Comparison of ENCODE assay signal across 20 mouse cellular contexts in the genomic region with DNA sequence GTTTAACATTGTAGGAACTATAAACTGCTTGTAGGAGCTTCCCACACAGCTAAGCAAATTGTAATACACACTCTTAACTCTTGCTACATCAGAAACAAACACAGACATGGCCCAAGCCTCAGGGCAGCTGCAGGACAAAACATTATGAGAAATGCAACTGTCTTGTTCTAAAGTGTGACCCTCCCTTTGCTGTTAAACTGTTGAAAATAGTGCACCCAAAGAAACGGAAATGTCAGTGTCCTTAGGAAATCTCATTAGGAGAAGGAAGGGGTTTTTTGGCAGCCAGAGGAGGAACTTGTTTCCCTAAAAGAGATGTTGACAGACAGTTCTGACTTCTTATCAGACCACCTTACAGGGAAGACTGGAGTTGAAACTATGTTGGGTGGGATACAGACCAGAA. TPM values are rescaled to one million over a fixed set of nuclear protein-coding genes. Genes with fewer than 3 reads are reported as not detected.
A peak's percentile ranks its signal among the peaks of the same experiment; 100 is the strongest.
DNase-seq lines count a peak whose midpoint lies in the region; ATAC-seq and TF ChIP-seq lines count a peak whose summit lies in the region.
"Had no signal": no experiment of that assay in that cellular context is flagged by ENCODE, and none has a peak within 500 bp of the region (broad histone marks: within the 10 kb centered on the region; RNA-seq: fewer than 3 reads in every experiment).

No protein-coding gene starts in this region.

- no peaks in the 10 kb centered on the region for H3K36me3 ChIP-seq in heart, postnatal 0 days (replicated peaks; ENCODE audit: control insufficient read depth, insufficient read depth, low read length)
- H3K36me3 ChIP-seq in heart, embryonic 11.5 days (ENCODE audit: control insufficient read depth, insufficient read depth, low read length), result no peaks in the 10 kb centered on the region
- no peaks in the 10 kb centered on the region for H3K36me3 ChIP-seq in lung, postnatal 0 days (ENCODE audit: insufficient read depth, low read length)
- no peaks in the 10 kb centered on the region for H3K36me3 ChIP-seq in liver, postnatal 0 days (replicated peaks; ENCODE audit: insufficient read depth, low read length)
- no peaks in the 10 kb centered on the region for H3K36me3 ChIP-seq in stomach, postnatal 0 days (ENCODE audit: control insufficient read depth, insufficient read depth, low read length)
- no peaks in the 10 kb centered on the region for H3K36me3 ChIP-seq in midbrain, embryonic 14.5 days (ENCODE audit: control insufficient read depth, insufficient read depth, low read length)
- H3K36me3 ChIP-seq: G1E; heart, embryonic 12.5 days; limb, embryonic 15.5 days; stomach, embryonic 15.5 days had no signal

- H3K4me1 ChIP-seq in heart, postnatal 0 days (ENCODE audit: control insufficient read depth, insufficient read depth), result peaks cover 12% of the 10 kb centered on the region
- no peaks in the 10 kb centered on the region for H3K4me1 ChIP-seq in heart, embryonic 11.5 days (ENCODE audit: control insufficient read depth, insufficient read depth, low read length)
- H3K4me1 ChIP-seq in lung, postnatal 0 days (ENCODE audit: insufficient read depth, low read depth, low read length), result no peaks in the 10 kb centered on the region
- peaks cover 11% of the 10 kb centered on the region; the same call in 1 of the 2 replicates for H3K4me1 ChIP-seq in liver, postnatal 0 days (ENCODE audit: insufficient read depth)
- H3K4me1 ChIP-seq in stomach, postnatal 0 days (replicated peaks; ENCODE audit: control insufficient read depth, insufficient read depth), result no peaks in the 10 kb centered on the region
- H3K4me1 ChIP-seq in midbrain, embryonic 14.5 days (ENCODE audit: control insufficient read depth, insufficient read depth, low read length), result no peaks in the 10 kb centered on the region
- H3K4me1 ChIP-seq: forebrain, embryonic 13.5 days; heart, embryonic 12.5 days; limb, embryonic 15.5 days; stomach, embryonic 15.5 days had no signal

- no peak for TF ChIP-seq CTCF in heart, postnatal 0 days (IDR thresholded peaks at IDR 0.05; ENCODE audit: low read depth)
- TF ChIP-seq CTCF in lung, postnatal 0 days (IDR thresholded peaks at IDR 0.05), result no peak
- no peak for TF ChIP-seq CTCF in liver, postnatal 0 days (IDR thresholded peaks at IDR 0.05; ENCODE audit: low read depth)
- TF ChIP-seq CTCF in stomach, postnatal 0 days (IDR thresholded peaks at IDR 0.05; ENCODE audit: low read depth), result no peak

- no peak for TF ChIP-seq EP300 in heart, postnatal 0 days (IDR thresholded peaks at IDR 0.05; ENCODE audit: low read depth)
- TF ChIP-seq EP300 in lung, postnatal 0 days (IDR thresholded peaks at IDR 0.05), result no peak
- no peak for TF ChIP-seq EP300 in liver, postnatal 0 days (IDR thresholded peaks at IDR 0.05; ENCODE audit: low read depth)
- TF ChIP-seq EP300 in stomach, postnatal 0 days (optimal IDR thresholded peaks at IDR 0.05), result no peak

- ATAC-seq in heart, postnatal 0 days (ENCODE audit: insufficient read depth, low read depth), result no peak
- ATAC-seq in heart, embryonic 11.5 days (replicated peaks; ENCODE audit: insufficient number of reproducible peaks, low FRiP score, low TSS enrichment), result no peak
- ATAC-seq in lung, postnatal 0 days, result peak; percentile 16
- ATAC-seq in liver, postnatal 0 days, result no peak
- 0 out of 2 replicates have a peak, but pooled peaks have one; percentile 21 for ATAC-seq in stomach, postnatal 0 days (ENCODE audit: low FRiP score, low TSS enrichment)
- no peak for ATAC-seq in midbrain, embryonic 14.5 days (ENCODE audit: low FRiP score, low TSS enrichment)
- ATAC-seq: forebrain, embryonic 13.5 days; hindbrain, embryonic 16.5 days had no signal

- H3K9me3 ChIP-seq in heart, postnatal 0 days (replicated peaks; ENCODE audit: control insufficient read depth, low read length), result no peaks in the 10 kb centered on the region
- no peaks in the 10 kb centered on the region for H3K9me3 ChIP-seq in heart, embryonic 11.5 days (replicated peaks; ENCODE audit: control insufficient read depth, low read length)
- no peaks in the 10 kb centered on the region for H3K9me3 ChIP-seq in lung, postnatal 0 days (ENCODE audit: low read length)
- H3K9me3 ChIP-seq in liver, postnatal 0 days (ENCODE audit: low read length), result no peaks in the 10 kb centered on the region
- no peaks in the 10 kb centered on the region for H3K9me3 ChIP-seq in stomach, postnatal 0 days (ENCODE audit: control insufficient read depth, low read length)
- H3K9me3 ChIP-seq in midbrain, embryonic 14.5 days (ENCODE audit: control insufficient read depth, low read length), result no peaks in the 10 kb centered on the region
- H3K9me3 ChIP-seq: forebrain, embryonic 13.5 days; G1E; heart, embryonic 12.5 days; limb, embryonic 15.5 days; stomach, embryonic 15.5 days had no signal

- H3K4me2 ChIP-seq in heart, postnatal 0 days (ENCODE audit: low read depth, low read length), result no peak overlapping the region
- H3K4me2 ChIP-seq in heart, embryonic 11.5 days, result no peak overlapping the region
- H3K4me2 ChIP-seq in lung, postnatal 0 days (replicated peaks; ENCODE audit: low read depth, low read length), result no peak overlapping the region
- no peak overlapping the region for H3K4me2 ChIP-seq in liver, postnatal 0 days (ENCODE audit: low read depth, low read length)
- H3K4me2 ChIP-seq in stomach, postnatal 0 days (replicated peaks; ENCODE audit: low read depth), result no peak overlapping the region
- H3K4me2 ChIP-seq in midbrain, embryonic 14.5 days (ENCODE audit: low read length), result no peak overlapping the region
- H3K4me2 ChIP-seq: forebrain, embryonic 13.5 days; heart, embryonic 12.5 days; limb, embryonic 15.5 days; stomach, embryonic 15.5 days had no signal

- H3K9ac ChIP-seq in heart, postnatal 0 days (replicated peaks; ENCODE audit: low read depth, low read length), result no peak overlapping the region
- no peak overlapping the region for H3K9ac ChIP-seq in heart, embryonic 11.5 days (ENCODE audit: low read depth, low read length)
- no peak overlapping the region for H3K9ac ChIP-seq in lung, postnatal 0 days (replicated peaks; ENCODE audit: low read depth)
- H3K9ac ChIP-seq in liver, postnatal 0 days (replicated peaks), result no peak overlapping the region
- H3K9ac ChIP-seq in stomach, postnatal 0 days (ENCODE audit: low read length), result no peak overlapping the region
- no peak overlapping the region for H3K9ac ChIP-seq in midbrain, embryonic 14.5 days (replicated peaks; ENCODE audit: low read length)
- H3K9ac ChIP-seq: forebrain, embryonic 13.5 days; heart, embryonic 12.5 days; limb, embryonic 15.5 days; stomach, embryonic 15.5 days had no signal

- WGBS in heart, postnatal 0 days, result 35% methylated on average over 1 of the region's 1 CpGs
- 33% methylated on average over 1 of the region's 1 CpGs for WGBS in heart, embryonic 11.5 days (ENCODE audit: insufficient replicate concordance)
- 50% methylated on average over 1 of the region's 1 CpGs for WGBS in lung, postnatal 0 days
- WGBS in liver, postnatal 0 days (ENCODE audit: insufficient replicate concordance), result 36% methylated on average over 1 of the region's 1 CpGs
- WGBS in stomach, postnatal 0 days, result 50% methylated on average over 1 of the region's 1 CpGs
- WGBS in midbrain, embryonic 14.5 days, result 89% methylated on average over 1 of the region's 1 CpGs

- no peaks in the 10 kb centered on the region for H3K27me3 ChIP-seq in heart, postnatal 0 days (ENCODE audit: control insufficient read depth, insufficient read depth, low read length)
- H3K27me3 ChIP-seq in heart, embryonic 11.5 days (ENCODE audit: control insufficient read depth, insufficient read depth, low read length), result no peaks in the 10 kb centered on the region
- no peaks in the 10 kb centered on the region for H3K27me3 ChIP-seq in lung, postnatal 0 days (replicated peaks; ENCODE audit: insufficient read depth, low read length)
- no peaks in the 10 kb centered on the region for H3K27me3 ChIP-seq in liver, postnatal 0 days (ENCODE audit: insufficient read depth, low read length)
- no peaks in the 10 kb centered on the region for H3K27me3 ChIP-seq in stomach, postnatal 0 days (ENCODE audit: control insufficient read depth, insufficient read depth, low read length)
- no peaks in the 10 kb centered on the region for H3K27me3 ChIP-seq in midbrain, embryonic 14.5 days (ENCODE audit: control insufficient read depth, insufficient read depth, low read length)
- H3K27me3 ChIP-seq: forebrain, embryonic 13.5 days; heart, embryonic 12.5 days; limb, embryonic 15.5 days; stomach, embryonic 15.5 days had no signal

- H3K4me3 ChIP-seq in heart, postnatal 0 days (ENCODE audit: low read depth, low read length), result no peak overlapping the region
- no peak overlapping the region for H3K4me3 ChIP-seq in heart, embryonic 11.5 days (ENCODE audit: low read depth, low read length)
- H3K4me3 ChIP-seq in lung, postnatal 0 days (ENCODE audit: low read depth, low read length), result no peak overlapping the region
- no peak overlapping the region for H3K4me3 ChIP-seq in liver, postnatal 0 days (ENCODE audit: low read depth, low read length)
- no peak overlapping the region for H3K4me3 ChIP-seq in stomach, postnatal 0 days (ENCODE audit: low read depth, low read length)
- no peak overlapping the region for H3K4me3 ChIP-seq in midbrain, embryonic 14.5 days (replicated peaks; ENCODE audit: low read depth, low read length)
- H3K4me3 ChIP-seq: forebrain, embryonic 13.5 days; heart, embryonic 12.5 days; limb, embryonic 15.5 days; stomach, embryonic 15.5 days had no signal

- peak overlapping the region; percentile 65 for H3K27ac ChIP-seq in heart, postnatal 0 days (ENCODE audit: low read depth)
- no peak overlapping the region for H3K27ac ChIP-seq in heart, embryonic 11.5 days (ENCODE audit: low read depth, low read length)
- no peak overlapping the region for H3K27ac ChIP-seq in lung, postnatal 0 days (ENCODE audit: low read length)
- H3K27ac ChIP-seq in liver, postnatal 0 days (ENCODE audit: low read depth), result peak overlapping the region; percentile 59; the same call in 1 of the 2 replicates
- no peak overlapping the region for H3K27ac ChIP-seq in stomach, postnatal 0 days (replicated peaks)
- H3K27ac ChIP-seq in midbrain, embryonic 14.5 days (replicated peaks; ENCODE audit: low read depth, low read length), result no peak overlapping the region
- H3K27ac ChIP-seq: forebrain, embryonic 13.5 days; limb, embryonic 15.5 days; stomach, embryonic 15.5 days had no signal

- no peak for DNase-seq in heart, postnatal 0 days (ENCODE audit: low spot score)
- peak; percentile 39 for DNase-seq in lung, postnatal 0 days (ENCODE audit: low spot score)
- DNase-seq in lung, postnatal 36 days, result no peak
- no peak for DNase-seq in liver, postnatal 0 days
- DNase-seq in stomach, postnatal 0 days (ENCODE audit: low spot score), result no peak
- no peak for DNase-seq in embryo, embryonic 9.5 days (ENCODE audit: extremely low spot score)
- no peak for DNase-seq in midbrain, embryonic 14.5 days
- DNase-seq: cerebellum, adult 9-10 months; kidney, adult 9 months; thymus, postnatal 14 days had no signal

RNA-seq across cellular contexts. Expression of a gene that starts 21.0 kb away (rescaled TPM):
- 21.6 and 38.6 TPM in 2 replicates for total RNA-seq in heart, postnatal 0 days (2014; rRNA removed; ENCODE audit: low replicate concordance)
- 40.1 and 42.2 TPM in 2 replicates for polyA plus RNA-seq in heart, postnatal 0 days (2015; fragmentation: Nextera tagmentation; extraction: Ambion mirVana)
- 35.0 and 35.7 TPM in 2 replicates for polyA plus RNA-seq in heart, embryonic 11.5 days (2014; fragmentation: Nextera tagmentation; extraction: Ambion mirVana)
- polyA plus RNA-seq in lung, postnatal 0 days (2015; fragmentation: Nextera tagmentation; extraction: Ambion mirVana), result 138 and 159 TPM in 2 replicates
- 65.9 and 68.9 TPM in 2 replicates for polyA plus RNA-seq in liver, postnatal 0 days (2015; fragmentation: Nextera tagmentation; extraction: Ambion mirVana)
- polyA plus RNA-seq in stomach, postnatal 0 days (2015; fragmentation: Nextera tagmentation; extraction: Ambion mirVana), result 72.1 and 72.9 TPM in 2 replicates
- 16.6 and 23.9 TPM in 2 replicates for polyA plus RNA-seq in midbrain, embryonic 14.5 days (2014; fragmentation: Nextera tagmentation; extraction: Ambion mirVana)

RNA-seq across cellular contexts. Expression of a gene that starts 51.1 kb away (rescaled TPM):
- total RNA-seq in heart, postnatal 0 days (2014; rRNA removed; ENCODE audit: low replicate concordance), result not detected in 2 replicates
- not detected in 2 replicates for polyA plus RNA-seq in heart, postnatal 0 days (2015; fragmentation: Nextera tagmentation; extraction: Ambion mirVana)
- polyA plus RNA-seq in heart, embryonic 11.5 days (2014; fragmentation: Nextera tagmentation; extraction: Ambion mirVana), result not detected in 2 replicates
- 0.05 and 0.12 TPM in 2 replicates for polyA plus RNA-seq in lung, postnatal 0 days (2015; fragmentation: Nextera tagmentation; extraction: Ambion mirVana)
- polyA plus RNA-seq in liver, postnatal 0 days (2015; fragmentation: Nextera tagmentation; extraction: Ambion mirVana), result 0.06 TPM in 1 of 2 replicates, not detected in the other
- polyA plus RNA-seq in stomach, postnatal 0 days (2015; fragmentation: Nextera tagmentation; extraction: Ambion mirVana), result not detected in 2 replicates
- polyA plus RNA-seq in midbrain, embryonic 14.5 days (2014; fragmentation: Nextera tagmentation; extraction: Ambion mirVana), result not detected in 2 replicates
- total RNA-seq: adrenal gland, adult 18-20 months; gastrocnemius, adult 18-20 months had no signal
- polyA plus RNA-seq: forebrain, embryonic 13.5 days; G1E; heart, embryonic 12.5 days; hindbrain, embryonic 16.5 days; neural tube, embryonic 14.5 days had no signal

Comparison
In these comparisons a context has a peak if more than half of its experiments do, and no peak if none do; other contexts are left out.
1. H3K27ac ChIP-seq: peak in heart, postnatal 0 days (single experiment) and liver, postnatal 0 days (single experiment); none in heart, embryonic 11.5 days (single experiment), lung, postnatal 0 days (single experiment), stomach, postnatal 0 days (single experiment) and midbrain, embryonic 14.5 days (single experiment).
2. ATAC-seq: peak in lung, postnatal 0 days (single experiment) and stomach, postnatal 0 days (single experiment); none in heart, postnatal 0 days (single experiment), heart, embryonic 11.5 days (single experiment), liver, postnatal 0 days (single experiment) and midbrain, embryonic 14.5 days (single experiment).